Mouse (Mus musculus): ENCODE results near the gene Tyk2. TPM values are rescaled to one million over a fixed set of nuclear protein-coding genes. Genes with fewer than 3 reads are reported as not detected.
A peak's percentile ranks its signal among the peaks of the same experiment; 100 is the strongest.

Gene Tyk2
- polyA plus RNA-seq, 1 experiment from 2014 or later, result 15.6 TPM

- Histone ChIP-seq H3K27ac (no peak overlapping the region), H3K36me3 (peaks cover 50% of the 10 kb centered on the region), H3K27me3 (no peaks in the 10 kb centered on the region), H3K4me1 (peaks cover 42% of the 10 kb centered on the region), H3K4me2 (no peak overlapping the region), H3K9me3 (no peaks in the 10 kb centered on the region), H3K4me3 (no peak overlapping the region), H3K9ac (no peak overlapping the region)
- ATAC-seq (ENCODE audit: borderline replicate concordance, extremely low read depth, low FRiP score, low TSS enrichment), result no peak
- WGBS, result 79% methylated on average over 4 of the region's 4 CpGs
Observed at GRCm38 (mm10) chr9:21145431-21145830, 14.4 kb upstream of the Tyk2 start.

DNA sequence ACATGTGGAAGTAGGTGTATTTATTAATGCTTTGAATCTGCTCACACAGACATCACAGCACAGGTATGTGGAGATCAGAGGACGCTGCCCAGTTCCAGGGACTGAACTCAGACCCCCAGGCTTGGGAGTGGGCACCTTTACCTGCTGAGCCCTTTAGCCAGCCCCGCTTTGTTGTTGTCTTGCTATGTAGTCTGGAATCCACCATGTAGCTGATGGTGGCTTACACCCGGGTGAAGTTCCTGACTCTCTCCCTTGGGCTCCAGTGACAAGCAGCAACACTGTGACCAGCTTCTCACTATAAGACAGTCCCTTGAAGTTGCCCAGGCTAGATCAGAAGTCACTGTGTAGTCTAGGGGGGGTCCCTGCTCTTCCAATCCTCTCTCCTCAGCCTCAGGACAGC, 13.3 kb upstream of the Tyk2 start:
- 95% methylated on average over 3 of the region's 3 CpGs for WGBS
- H3K27me3 ChIP-seq, result no peaks in the 10 kb centered on the region

DNA sequence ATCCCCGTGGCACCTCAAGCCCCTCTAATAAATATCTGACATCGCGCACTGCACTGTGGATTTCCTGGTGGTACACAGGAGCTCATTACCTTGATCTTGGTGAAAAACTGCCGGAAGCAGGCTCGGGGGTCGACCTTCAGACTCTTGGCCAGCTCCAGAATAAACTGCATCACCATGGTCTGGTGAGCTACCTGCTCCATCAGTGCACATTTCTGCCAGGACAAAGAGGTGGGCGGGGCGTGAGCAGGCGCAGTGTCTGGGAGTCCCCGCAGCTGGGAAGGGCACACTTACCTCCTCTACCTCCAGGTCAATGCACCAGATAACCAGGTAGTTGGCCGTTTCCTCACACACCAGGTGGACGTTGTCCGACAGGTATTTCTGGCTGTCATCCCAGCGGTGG, 10.9 kb upstream of the Tyk2 start:
- Histone ChIP-seq H3K9me3 (no peaks in the 10 kb centered on the region), H3K27me3 (no peaks in the 10 kb centered on the region), H3K27ac (no peak overlapping the region), H3K4me3 (no peak overlapping the region), H3K36me3 (peaks cover 81% of the 10 kb centered on the region), H3K4me1 (peaks cover 16% of the 10 kb centered on the region), H3K9ac (no peak overlapping the region), H3K4me2 (no peak overlapping the region)
- 85% methylated on average over 14 of the region's 14 CpGs for WGBS
- ATAC-seq (ENCODE audit: borderline replicate concordance, extremely low read depth, low FRiP score, low TSS enrichment), result no peak

More for the DNA sequence above, 13.3 kb upstream of the Tyk2 start:
- Histone ChIP-seq H3K9ac (no peak overlapping the region), H3K4me3 (no peak overlapping the region), H3K36me3 (peaks cover 61% of the 10 kb centered on the region), H3K4me2 (no peak overlapping the region), H3K9me3 (no peaks in the 10 kb centered on the region), H3K27ac (no peak overlapping the region), H3K4me1 (peaks cover 39% of the 10 kb centered on the region)
- ATAC-seq (ENCODE audit: borderline replicate concordance, extremely low read depth, low FRiP score, low TSS enrichment), result no peak

GRCm38 (mm10) chr9:21138386-21138785, 7.3 kb upstream of the Tyk2 start:
- ATAC-seq (ENCODE audit: borderline replicate concordance, extremely low read depth, low FRiP score, low TSS enrichment), result no peak
- 66% methylated on average over 4 of the region's 4 CpGs for WGBS

DNA sequence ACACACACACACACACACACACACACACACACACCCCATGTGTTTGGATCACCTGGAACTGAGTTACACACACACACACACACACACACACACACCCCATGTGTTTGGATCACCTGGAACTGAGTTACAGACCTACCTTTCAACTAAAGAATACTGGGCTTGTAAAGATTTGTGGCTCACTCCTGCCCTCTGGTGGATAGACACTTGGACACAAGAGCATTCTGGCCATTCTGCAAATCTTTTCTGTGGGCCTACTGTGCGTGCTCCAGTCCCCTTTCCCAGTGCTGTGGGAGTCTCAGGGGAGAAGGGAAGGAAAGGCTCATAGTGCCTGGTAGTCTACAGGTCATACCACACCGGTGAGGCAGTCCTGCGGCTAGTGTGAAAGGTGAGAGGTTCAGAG, 6.2 kb upstream of the Tyk2 start:
- H3K4me2 ChIP-seq, result no peak overlapping the region
- no peaks in the 10 kb centered on the region for H3K9me3 ChIP-seq
- no peaks in the 10 kb centered on the region for H3K27me3 ChIP-seq
- H3K4me3 ChIP-seq, result no peak overlapping the region
- no peak for ATAC-seq (ENCODE audit: borderline replicate concordance, extremely low read depth, low FRiP score, low TSS enrichment)
- 44% methylated on average over 3 of the region's 3 CpGs for WGBS
- H3K4me1 ChIP-seq, result 0 out of 2 replicates have a peak, but pooled peaks cover 7% of the 10 kb centered on the region
- H3K36me3 ChIP-seq, result peaks cover 49% of the 10 kb centered on the region
- no peak overlapping the region for H3K27ac ChIP-seq
- no peak overlapping the region for H3K9ac ChIP-seq

More at GRCm38 (mm10) chr9:21138386-21138785, 7.3 kb upstream of the Tyk2 start:
- no peak overlapping the region for H3K4me3 ChIP-seq
- no peaks in the 10 kb centered on the region for H3K9me3 ChIP-seq
- H3K27ac ChIP-seq, result no peak overlapping the region
- peaks cover 61% of the 10 kb centered on the region for H3K36me3 ChIP-seq
- no peak overlapping the region for H3K9ac ChIP-seq
- no peak overlapping the region for H3K4me2 ChIP-seq
- H3K4me1 ChIP-seq, result 0 out of 2 replicates have a peak, but pooled peaks cover 7% of the 10 kb centered on the region
- H3K27me3 ChIP-seq, result no peaks in the 10 kb centered on the region

GRCm38 (mm10) chr9:21136401-21136800, 5.4 kb upstream of the Tyk2 start:
- Histone ChIP-seq H3K27ac (no peak overlapping the region), H3K4me1 (0 out of 2 replicates have a peak, but pooled peaks cover 7% of the 10 kb centered on the region), H3K9ac (no peak overlapping the region), H3K4me2 (no peak overlapping the region), H3K9me3 (no peaks in the 10 kb centered on the region), H3K4me3 (no peak overlapping the region), H3K36me3 (peaks cover 41% of the 10 kb centered on the region), H3K27me3 (no peaks in the 10 kb centered on the region)
- 68% methylated on average over 6 of the region's 6 CpGs for WGBS
- no peak for ATAC-seq (ENCODE audit: borderline replicate concordance, extremely low read depth, low FRiP score, low TSS enrichment)

GRCm38 (mm10) chr9:21135941-21136381, 4.9 kb upstream of the Tyk2 start:
- no peak overlapping the region for H3K9ac ChIP-seq
- 44% methylated on average over 1 of the region's 1 CpGs for WGBS

DNA sequence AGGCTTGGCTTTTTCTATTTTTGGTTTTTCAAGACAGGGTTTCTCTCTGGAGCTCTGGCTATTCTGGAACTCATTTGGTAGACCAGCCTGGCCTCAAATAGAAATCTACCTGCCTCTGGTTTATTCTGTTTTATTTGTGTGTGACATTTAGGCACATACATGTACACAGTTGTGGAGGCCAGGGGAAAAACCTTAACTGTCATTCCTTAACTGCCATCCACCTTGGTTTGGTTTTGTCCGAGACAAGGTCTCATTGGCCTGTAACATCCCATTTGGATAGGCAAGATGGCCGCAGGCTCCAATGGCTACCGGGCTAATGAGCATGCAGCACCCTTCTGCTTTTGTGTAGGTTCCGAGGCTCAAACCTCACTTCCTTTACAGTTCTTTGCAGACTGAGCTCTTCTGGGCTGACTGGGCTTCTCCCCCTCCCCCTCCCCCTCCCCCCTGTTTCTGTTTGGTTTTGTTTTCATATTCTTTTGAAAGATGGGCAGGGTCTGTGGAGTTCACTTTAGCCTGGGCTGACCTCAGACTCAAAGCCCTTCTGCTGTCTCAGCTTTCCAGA, 4.4 kb upstream of the Tyk2 start:
- Histone ChIP-seq H3K27me3 (no peaks in the 10 kb centered on the region), H3K9ac (no peak overlapping the region), H3K4me2 (no peak overlapping the region), H3K4me1 (peaks cover 9% of the 10 kb centered on the region), H3K27ac (0 out of 2 replicates have a peak overlapping the region, but pooled peaks have one; percentile 4), H3K4me3 (no peak overlapping the region), H3K36me3 (peaks cover 31% of the 10 kb centered on the region), H3K9me3 (no peaks in the 10 kb centered on the region)
- ATAC-seq (ENCODE audit: borderline replicate concordance, extremely low read depth, low FRiP score, low TSS enrichment), result no peak
- WGBS, result 64% methylated on average over 4 of the region's 4 CpGs

More at GRCm38 (mm10) chr9:21135941-21136381, 4.9 kb upstream of the Tyk2 start:
- Histone ChIP-seq H3K4me1 (0 out of 2 replicates have a peak, but pooled peaks cover 7% of the 10 kb centered on the region), H3K27ac (no peak overlapping the region), H3K4me3 (no peak overlapping the region), H3K9me3 (no peaks in the 10 kb centered on the region), H3K27me3 (no peaks in the 10 kb centered on the region), H3K36me3 (peaks cover 37% of the 10 kb centered on the region), H3K4me2 (no peak overlapping the region)
- no peak for ATAC-seq (ENCODE audit: borderline replicate concordance, extremely low read depth, low FRiP score, low TSS enrichment)

DNA sequence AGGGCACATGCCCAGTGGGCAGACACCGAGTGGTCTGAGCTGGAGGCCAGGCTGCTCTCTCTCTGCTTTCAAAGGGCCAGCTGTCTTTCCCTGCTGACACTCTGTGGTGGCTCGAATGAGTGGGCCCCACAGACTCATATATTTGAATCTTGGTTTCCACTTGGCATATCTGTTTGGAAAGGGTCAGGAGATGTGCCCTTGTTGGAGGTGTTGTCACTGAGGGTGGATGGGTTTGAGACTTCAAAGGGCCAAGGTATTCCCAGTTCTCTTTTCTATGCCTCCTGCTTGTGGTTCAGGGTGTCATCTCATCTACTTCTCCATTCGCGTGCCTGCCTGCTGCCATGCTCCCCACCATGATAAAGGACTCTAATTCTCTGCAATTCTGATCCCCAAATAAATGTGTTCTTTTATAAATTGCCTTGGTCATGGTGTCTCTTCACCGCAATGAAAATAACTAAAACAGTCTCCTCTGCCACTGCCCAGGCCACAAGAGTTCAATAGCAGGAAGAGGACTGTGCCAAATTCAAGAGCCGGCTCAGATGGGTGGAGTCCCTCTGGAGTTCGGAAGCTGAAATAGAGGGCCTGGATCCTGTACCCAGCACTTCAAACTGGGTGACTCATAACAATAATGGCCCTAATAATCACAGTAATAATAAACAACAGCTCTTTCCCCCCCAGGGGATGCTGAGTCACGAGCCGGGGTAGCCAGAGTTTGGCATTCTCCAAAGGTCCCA, 3.7 kb upstream of the Tyk2 start:
- Histone ChIP-seq H3K4me2 (no peak overlapping the region), H3K27ac (0 out of 2 replicates have a peak overlapping the region, but pooled peaks have one; percentile 4)
- WGBS, result 53% methylated on average over 9 of the region's 9 CpGs

DNA sequence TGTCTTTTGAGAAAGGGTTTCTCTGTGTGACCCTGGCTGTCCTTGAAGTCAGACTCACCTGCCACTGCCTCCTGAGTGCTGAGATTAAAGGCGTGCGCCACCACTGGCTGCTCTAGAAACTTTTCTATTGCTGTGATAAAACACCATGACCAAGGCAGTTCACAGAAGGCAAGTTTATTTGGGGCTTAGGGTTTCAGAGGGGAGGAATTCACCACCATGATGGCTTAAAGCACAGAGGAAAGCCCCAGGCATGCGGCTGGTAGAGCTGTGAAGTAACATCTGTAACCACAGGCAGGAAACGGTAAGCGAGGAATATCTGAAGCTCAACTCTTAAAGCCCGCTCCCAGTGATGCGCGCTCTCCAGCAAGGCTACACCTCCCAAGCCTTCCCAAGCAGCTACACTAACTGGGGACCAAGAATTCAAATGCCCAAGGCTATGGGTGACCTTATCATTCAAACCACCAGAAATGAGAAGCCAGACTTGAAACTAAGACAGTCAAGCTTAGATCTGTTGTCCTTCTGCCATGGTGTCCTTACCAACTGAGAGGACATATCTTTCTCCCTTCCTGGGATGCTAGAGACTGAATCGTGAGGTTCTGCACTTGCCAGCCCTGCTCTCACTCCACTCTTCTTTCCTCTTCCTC, 2.1 kb upstream of the Tyk2 start:
- ATAC-seq (ENCODE audit: borderline replicate concordance, extremely low read depth, low FRiP score, low TSS enrichment), result no peak
- Histone ChIP-seq H3K27ac (no peak overlapping the region), H3K36me3 (peaks cover 11% of the 10 kb centered on the region), H3K9ac (no peak overlapping the region), H3K4me1 (peaks cover 14% of the 10 kb centered on the region), H3K4me3 (no peak overlapping the region), H3K27me3 (no peaks in the 10 kb centered on the region), H3K4me2 (no peak overlapping the region), H3K9me3 (no peaks in the 10 kb centered on the region)
- 80% methylated on average over 9 of the region's 9 CpGs for WGBS

More for the DNA sequence above, 3.7 kb upstream of the Tyk2 start:
- H3K9me3 ChIP-seq, result no peaks in the 10 kb centered on the region
- H3K4me1 ChIP-seq, result peaks cover 14% of the 10 kb centered on the region
- H3K27me3 ChIP-seq, result no peaks in the 10 kb centered on the region
- no peak overlapping the region for H3K4me3 ChIP-seq
- H3K36me3 ChIP-seq, result peaks cover 25% of the 10 kb centered on the region
- ATAC-seq (ENCODE audit: borderline replicate concordance, extremely low read depth, low FRiP score, low TSS enrichment), result no peak
- no peak overlapping the region for H3K9ac ChIP-seq

DNA sequence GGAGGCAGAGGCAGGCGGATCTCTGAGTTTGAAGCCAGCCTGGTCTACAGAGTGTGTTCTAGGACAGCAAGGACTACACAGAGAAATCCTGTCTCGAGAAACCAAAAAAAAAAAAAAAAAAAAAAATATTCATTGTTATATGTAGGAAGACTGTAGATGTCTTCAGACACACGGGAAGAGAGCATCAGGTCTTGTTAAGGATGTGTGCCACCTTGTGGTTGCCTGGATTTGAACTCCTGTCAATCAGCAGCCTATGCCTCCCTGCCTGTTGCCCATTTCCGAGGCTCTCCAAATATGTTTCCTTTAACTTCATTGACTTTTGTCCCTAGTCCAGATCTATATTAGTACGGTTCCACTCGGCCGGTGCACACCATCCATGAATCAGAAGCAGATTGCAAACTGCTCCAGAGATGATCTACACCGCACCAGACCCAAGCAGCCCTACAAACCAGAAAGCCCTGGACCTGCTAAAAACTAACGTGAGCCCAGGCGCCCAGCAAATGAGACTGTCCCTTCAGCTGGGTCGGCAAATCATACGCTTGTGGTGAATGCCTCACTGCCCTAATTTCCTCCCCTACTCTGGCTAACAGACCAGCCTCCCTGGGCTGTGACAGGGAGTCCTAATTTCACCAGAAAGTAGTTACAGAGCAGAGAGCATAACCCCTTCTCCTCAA, 1.2 kb upstream of the Tyk2 start:
- 81% methylated on average over 12 of the region's 12 CpGs for WGBS
- Histone ChIP-seq H3K36me3 (peaks cover 7% of the 10 kb centered on the region; the same call in 1 of the 2 replicates), H3K9me3 (no peaks in the 10 kb centered on the region), H3K9ac (no peak overlapping the region), H3K4me1 (peaks cover 14% of the 10 kb centered on the region), H3K4me3 (no peak overlapping the region), H3K4me2 (no peak overlapping the region), H3K27ac (no peak overlapping the region), H3K27me3 (no peaks in the 10 kb centered on the region)
- no peak for ATAC-seq (ENCODE audit: borderline replicate concordance, extremely low read depth, low FRiP score, low TSS enrichment)
